In genomic region chr13:63814746-63815681, GRCm38 (mm10) we compare ENCODE assay signal across 8 mouse cellular contexts. TPM values are rescaled to one million over a fixed set of nuclear protein-coding genes. Genes with fewer than 3 reads are reported as not detected.
A peak's percentile ranks its signal among the peaks of the same experiment; 100 is the strongest.
DNase-seq lines count a peak whose midpoint lies in the region; ATAC-seq and TF ChIP-seq lines count a peak whose summit lies in the region.

Ercc6l2 (plus strand) TSS chr13:63815240.

- H3K27ac ChIP-seq in MEL (ENCODE audit: control insufficient read depth, low read depth, low read length): peak within 1 kb of the TSS; percentile 89
- H3K27ac ChIP-seq in cerebellum, adult 2 months (ENCODE audit: insufficient read depth, low read length): peak within 1 kb of the TSS; percentile 80
- peak within 1 kb of the TSS; percentile 93 for H3K27ac ChIP-seq in forebrain, postnatal 0 days (ENCODE audit: low read depth, low read length)
- H3K27ac ChIP-seq in lung, embryonic 15.5 days: peak within 1 kb of the TSS; percentile 91

- ATAC-seq in forebrain, postnatal 0 days: peak; percentile 99
- ATAC-seq in lung, embryonic 15.5 days (ENCODE audit: borderline replicate concordance, extremely low read depth, low FRiP score, low TSS enrichment): peak; percentile 99

- under 1% methylated on average over 87 of the region's 87 CpGs for WGBS in cerebellum, adult 2 months
- WGBS in forebrain, postnatal 0 days: 3% methylated on average over 87 of the region's 87 CpGs
- WGBS in lung, embryonic 15.5 days: under 1% methylated on average over 87 of the region's 87 CpGs

- H3K27me3 ChIP-seq in MEL (ENCODE audit: control insufficient read depth in 1 of 2, insufficient read depth in 2 of 2, low read length in 2 of 2): no peaks in the 10 kb centered on the region
- no peaks in the 10 kb centered on the region for H3K27me3 ChIP-seq in cerebellum, adult 2 months (ENCODE audit: control insufficient read depth, insufficient read depth, low read length)
- H3K27me3 ChIP-seq in forebrain, postnatal 0 days (ENCODE audit: insufficient read depth, low read length): no peaks in the 10 kb centered on the region
- H3K27me3 ChIP-seq in lung, embryonic 15.5 days: no peaks in the 10 kb centered on the region

- TF ChIP-seq RAD21 in MEL (IDR thresholded peaks at IDR 0.05; ENCODE audit: low read depth, low read length): no peak

- no peaks in the 10 kb centered on the region for H3K9me3 ChIP-seq in MEL (replicated peaks; ENCODE audit: insufficient read depth, low read length)
- no peaks in the 10 kb centered on the region for H3K9me3 ChIP-seq in forebrain, postnatal 0 days (ENCODE audit: low read length)
- no peaks in the 10 kb centered on the region for H3K9me3 ChIP-seq in lung, embryonic 15.5 days

- H3K9ac ChIP-seq in MEL (ENCODE audit: control insufficient read depth, low read depth, low read length, poor library complexity, severe bottlenecking): peak within 1 kb of the TSS; percentile 86
- H3K9ac ChIP-seq in forebrain, postnatal 0 days: peak within 1 kb of the TSS; percentile 86
- H3K9ac ChIP-seq in lung, embryonic 15.5 days: peak within 1 kb of the TSS; percentile 62

- TF ChIP-seq CTCF in MEL (IDR thresholded peaks at IDR 0.05 in 2 of 3, conservative IDR thresholded peaks at IDR 0.05 in 1 of 3; ENCODE audit: control insufficient read depth in 1 of 3, insufficient read depth in 1 of 3, low read depth in 2 of 3, low read length in 3 of 3, poor library complexity in 1 of 3, severe bottlenecking in 1 of 3): no peak
- no peak for TF ChIP-seq CTCF in cerebellum, adult 2 months (IDR thresholded peaks at IDR 0.05; ENCODE audit: borderline replicate concordance, insufficient read depth, low read depth, low read length)
- TF ChIP-seq CTCF in forebrain, postnatal 0 days (IDR thresholded peaks at IDR 0.05; ENCODE audit: low read depth): peak; percentile 9; the same call in 1 of the 2 replicates

- TF ChIP-seq EP300 in MEL (IDR thresholded peaks at IDR 0.05; ENCODE audit: low read depth in 1 of 2, low read length in 2 of 2): 0 out of 4 replicates have a peak, but pooled peaks of 1 of the 2 experiments have one; percentile 10

- TF ChIP-seq POLR2A in MEL (IDR thresholded peaks at IDR 0.05; ENCODE audit: control insufficient read depth in 1 of 2, insufficient read depth in 1 of 2, low read depth in 1 of 2, low read length in 2 of 2, poor library complexity in 1 of 2): peak; percentile 73 to 97
- peak; percentile 96 for TF ChIP-seq POLR2A in cerebellum, adult 2 months (IDR thresholded peaks at IDR 0.05; ENCODE audit: borderline replicate concordance, insufficient read depth, low read length)

- peaks cover 11% of the 10 kb centered on the region for H3K79me2 ChIP-seq in MEL (ENCODE audit: control insufficient read depth, insufficient read depth, low read length, poor library complexity)

- peaks cover 0 to 34% of the 10 kb centered on the region in 2 experiments; a peak in 2 of 4 replicates for H3K36me3 ChIP-seq in MEL (ENCODE audit: control insufficient read depth in 1 of 2, insufficient read depth in 2 of 2, low read length in 2 of 2)
- no peaks in the 10 kb centered on the region for H3K36me3 ChIP-seq in forebrain, postnatal 0 days (ENCODE audit: insufficient read depth)
- H3K36me3 ChIP-seq in lung, embryonic 15.5 days: no peaks in the 10 kb centered on the region

- peak within 1 kb of the TSS; percentile 50 to 73 for H3K4me3 ChIP-seq in MEL (ENCODE audit: control insufficient read depth in 1 of 2, insufficient read depth in 1 of 2, low read depth in 2 of 2, low read length in 2 of 2)
- H3K4me3 ChIP-seq in cerebellum, adult 2 months (replicated peaks; ENCODE audit: insufficient read depth, low read depth, low read length): peak within 1 kb of the TSS; percentile 81
- H3K4me3 ChIP-seq in forebrain, postnatal 0 days (ENCODE audit: low read depth, low read length): peak within 1 kb of the TSS; percentile 64
- H3K4me3 ChIP-seq in lung, embryonic 15.5 days: peak within 1 kb of the TSS; percentile 55

- H3K4me1 ChIP-seq in MEL (ENCODE audit: control insufficient read depth in 1 of 2, insufficient read depth in 2 of 2, low read length in 2 of 2): peaks cover 9 to 15% of the 10 kb centered on the region in 2 experiments
- H3K4me1 ChIP-seq in cerebellum, adult 2 months (ENCODE audit: control insufficient read depth, insufficient read depth, low read length): peaks cover 4% of the 10 kb centered on the region; the same call in 1 of the 2 replicates
- peaks cover 14% of the 10 kb centered on the region for H3K4me1 ChIP-seq in forebrain, postnatal 0 days (ENCODE audit: insufficient read depth)
- H3K4me1 ChIP-seq in lung, embryonic 15.5 days: peaks cover 17% of the 10 kb centered on the region

- H3K4me2 ChIP-seq in forebrain, postnatal 0 days (ENCODE audit: low read depth): peak within 1 kb of the TSS; percentile 59
- H3K4me2 ChIP-seq in lung, embryonic 15.5 days: peak within 1 kb of the TSS; percentile 68

- peak; percentile 99 for DNase-seq in MEL (ENCODE audit: low read depth, low spot score)
- peak; percentile 98 to 99 for DNase-seq in cerebellum, adult 2 months
- DNase-seq in forebrain, postnatal 0 days: peak; percentile 100
- DNase-seq in heart, postnatal 4 days: peak; percentile 99
- DNase-seq in layer of hippocampus, adult 8-10 months (ENCODE audit: low spot score in 2 of 2): peak; percentile 98 to 99
- peak; percentile 98 for DNase-seq in ovary, adult 18-20 months (ENCODE audit: low spot score)
- peak; percentile 100 for DNase-seq in thymus, postnatal 0 days (ENCODE audit: low spot score)

TF ChIP-seq in MEL, 35 proteins besides CTCF, POLR2A, EP300 and RAD21:
- TF ChIP-seq ZMIZ1 (IDR thresholded peaks at IDR 0.05; ENCODE audit: low read depth, low read length) (peak; percentile 89), KAT2A (conservative IDR thresholded peaks at IDR 0.05; ENCODE audit: low read depth, low read length) (no peak; the same call in 1 of the 2 replicates), BHLHE40 (IDR thresholded peaks at IDR 0.05; ENCODE audit: borderline replicate concordance, low read depth, low read length) (no peak), MAX (IDR thresholded peaks at IDR 0.05; ENCODE audit: low read length) (peak; percentile 94), MAFK (IDR thresholded peaks at IDR 0.05; ENCODE audit: borderline replicate concordance, low read depth, low read length) (no peak), NELFE (IDR thresholded peaks at IDR 0.05; ENCODE audit: low read depth, low read length) (peak; percentile 90), TBP (IDR thresholded peaks at IDR 0.05; ENCODE audit: low read depth, low read length) (peak; percentile 89), ELF1 (IDR thresholded peaks at IDR 0.05; ENCODE audit: low read depth, low read length) (peak; percentile 94), CHD1 (IDR thresholded peaks at IDR 0.05; ENCODE audit: low read depth, low read length) (no peak), MXI1 (IDR thresholded peaks at IDR 0.05; ENCODE audit: low read depth, low read length) (peak; percentile 91; the same call in 1 of the 2 replicates), E2F4 (IDR thresholded peaks at IDR 0.05; ENCODE audit: borderline replicate concordance, low read depth, low read length) (no peak; the same call in 1 of the 2 replicates), POLR2AphosphoS2 (IDR thresholded peaks at IDR 0.05; ENCODE audit: low read length) (peak; percentile 96), USF1 (IDR thresholded peaks at IDR 0.05; ENCODE audit: low read depth, low read length) (no peak), UBTF (IDR thresholded peaks at IDR 0.05; ENCODE audit: borderline replicate concordance, insufficient read depth, low read depth, low read length) (no peak), HCFC1 (IDR thresholded peaks at IDR 0.05; ENCODE audit: low read depth, low read length) (peak; percentile 94), TCF12 (IDR thresholded peaks at IDR 0.05; ENCODE audit: low read depth, low read length) (peak; percentile 64), USF2 (IDR thresholded peaks at IDR 0.05; ENCODE audit: borderline replicate concordance in 1 of 2, insufficient read depth in 1 of 2, low read depth in 1 of 2, low read length in 2 of 2) (no peak), NRF1 (IDR thresholded peaks at IDR 0.05; ENCODE audit: insufficient read depth, low read depth, low read length, poor library complexity, severe bottlenecking) (peak; percentile 67), RCOR1 (IDR thresholded peaks at IDR 0.05; ENCODE audit: low read depth, low read length) (no peak), MYC (IDR thresholded peaks at IDR 0.05; ENCODE audit: low read depth, low read length) (peak; percentile 96), ZKSCAN1 (IDR thresholded peaks at IDR 0.05; ENCODE audit: low read depth, low read length) (no peak), SIN3A (IDR thresholded peaks at IDR 0.05; ENCODE audit: low read length) (peak; percentile 21), ZNF384 (IDR thresholded peaks at IDR 0.05; ENCODE audit: low read depth, low read length) (peak; percentile 49; the same call in 1 of the 2 replicates), MAZ (IDR thresholded peaks at IDR 0.05; ENCODE audit: low read depth, low read length) (no peak; the same call in 1 of the 2 replicates), POLR2AphosphoS5 (IDR thresholded peaks at IDR 0.05; ENCODE audit: borderline replicate concordance, low read depth, low read length) (peak; percentile 81; the same call in 1 of the 2 replicates), GATA1 (IDR thresholded peaks at IDR 0.05; ENCODE audit: low read depth, low read length) (0 out of 2 replicates have a peak, but pooled peaks have one; percentile 6), SMC3 (IDR thresholded peaks at IDR 0.05; ENCODE audit: low read depth, low read length) (0 out of 2 replicates have a peak, but pooled peaks have one; percentile 2), MYB (IDR thresholded peaks at IDR 0.05; ENCODE audit: low read depth, low read length) (no peak), CHD2 (IDR thresholded peaks at IDR 0.05; ENCODE audit: low read length) (peak; percentile 97), ETS1 (IDR thresholded peaks at IDR 0.05; ENCODE audit: low read depth, low read length) (peak; percentile 51; the same call in 1 of the 2 replicates)

RNA-seq across cellular contexts. Expression of gene Ercc6l2, which starts in this region (rescaled TPM):
- 15.6 and 17.1 TPM in 2 replicates for total RNA-seq in MEL (2012; rRNA removed)
- polyA plus RNA-seq in MEL (2012; ENCODE audit: insufficient read depth in 1 of 2, insufficient read length in 2 of 2, low read depth in 1 of 2, low replicate concordance in 2 of 2, missing spikeins in 1 of 2): 10 to 100 TPM; 19.4 to 61.7 TPM
- 23.9 and 25.4 TPM in 2 replicates for polyA plus RNA-seq in cerebellum, adult 2 months (2012; rRNA removed)
- total RNA-seq in forebrain, postnatal 0 days (2014; rRNA removed): 16.2 and 18.0 TPM in 2 replicates
- 9.2 and 10.7 TPM in 2 replicates for polyA plus RNA-seq in forebrain, postnatal 0 days (2015; fragmentation: Nextera tagmentation; extraction: Ambion mirVana)
- total RNA-seq in heart, postnatal 4 days (2021): 10 to 100 TPM; 13.0 to 15.0 TPM
- total RNA-seq in layer of hippocampus, adult 8-10 months (2022): 10 to 100 TPM; 18.8 to 22.9 (median 20.8) TPM
- 25.7 and 28.0 TPM in 2 replicates for polyA plus RNA-seq in lung, embryonic 15.5 days (2015; fragmentation: Nextera tagmentation; extraction: Ambion mirVana)
- 18.5 and 19.8 TPM in 2 replicates for polyA plus RNA-seq in thymus, postnatal 0 days (2015; fragmentation: Nextera tagmentation; extraction: Ambion mirVana)

Comparison
In these comparisons a context has a peak if more than half of its experiments do, and no peak if none do; other contexts are left out.
1. Peak in every context shown above with its lines: DNase-seq, ATAC-seq, H3K4me3 ChIP-seq and H3K27ac ChIP-seq.